Mouse (Mus musculus) neural tube, embryonic 11.5 days (tissue): ENCODE results near the gene Glyatl3. TPM values are rescaled to one million over a fixed set of nuclear protein-coding genes. Genes with fewer than 3 reads are reported as not detected.
A peak's percentile ranks its signal among the peaks of the same experiment; 100 is the strongest.

ENCODE experiments used
- ATAC-seq: fragments of 200-750 bp; cut with Nextera tagmentation; 2 replicates; pipeline ENCODE4 v1.8.0; 2017; ENCODE audit warnings: moderate number of reproducible peaks, mild to moderate bottlenecking, moderate TSS enrichment, moderate library complexity; ENCODE audit not compliant: insufficient read depth, low FRiP score, low TSS enrichment
- DNase-seq: peaks from one replicate; pipeline ENCODE4 v3.0.0-alpha.2; 2015; ENCODE audit warnings: low spot score
- H3K27ac ChIP-seq: fragments of 300-500 bp; sonication (generic); 2 replicates; pipeline ENCODE4 v1.5.1; 2014; ENCODE audit warnings: low read depth, mild to moderate bottlenecking, low read length
- H3K27me3 ChIP-seq: fragments of 300-500 bp; sonication (generic); 2 replicates; pipeline ENCODE4 v1.6.1; 2014; ENCODE audit warnings: mild to moderate bottlenecking, low read length, mixed read lengths; ENCODE audit not compliant: control insufficient read depth, insufficient read depth
- H3K36me3 ChIP-seq: fragments of 300-500 bp; sonication (generic); 2 replicates; pipeline ENCODE4 v1.6.1; 2014; ENCODE audit warnings: mild to moderate bottlenecking, low read length, moderate library complexity, mixed read lengths; ENCODE audit not compliant: control insufficient read depth, insufficient read depth
- H3K4me1 ChIP-seq: fragments of 300-500 bp; sonication (generic); 2 replicates; pipeline ENCODE4 v1.6.1; 2014; ENCODE audit warnings: low read length, mixed read lengths; ENCODE audit not compliant: control insufficient read depth, insufficient read depth
- H3K4me2 ChIP-seq: fragments of 300-500 bp; sonication (generic); 2 replicates; pipeline ENCODE4 v1.6.1; 2014; ENCODE audit warnings: low read depth, mild to moderate bottlenecking, moderate library complexity
- H3K4me3 ChIP-seq: fragments of 300-500 bp; sonication (generic); 2 replicates; pipeline ENCODE4 v1.5.1; 2014; ENCODE audit warnings: low read depth, low read length
- H3K9ac ChIP-seq: fragments of 300-500 bp; sonication (generic); 2 replicates; pipeline ENCODE4 v1.6.1; 2014; ENCODE audit warnings: mild to moderate bottlenecking, low read length
- H3K9me3 ChIP-seq: fragments of 300-500 bp; sonication (generic); 2 replicates; pipeline ENCODE4 v1.6.1; 2016; ENCODE audit warnings: low read length; ENCODE audit not compliant: control insufficient read depth
- WGBS: fragments of 180-500 bp; shearing (Covaris S2); extraction: QIAGEN DNeasy Blood & Tissue Kit; methylation state at CpG from one replicate; pipeline ENCODE4 v1.1.7; 2014; 5-methylcytosine and 5-hydroxymethylcytosine counted together
- polyA plus RNA-seq: library from polyadenylated mRNA; unstranded; fragments of >200 nt; fragmentation: Nextera tagmentation; extraction: Ambion mirVana; gene quantifications from 2 replicates; pipeline ENCODE4 v1.2.1, GENCODE M21; 2014

Gene Glyatl3
- polyA plus RNA-seq, result not detected in 2 replicates

GRCm38 (mm10) chr17:40914250-40914649 is at the start of gene Glyatl3:
Gene Glyatl3 (minus strand): TSS chr17:40914350.
- Histone ChIP-seq H3K4me2 (no peak within 1 kb of the TSS), H3K27ac (no peak within 1 kb of the TSS), H3K4me3 (no peak within 1 kb of the TSS), H3K4me1 (no peaks in the 10 kb centered on the region), H3K36me3 (no peaks in the 10 kb centered on the region), H3K27me3 (no peaks in the 10 kb centered on the region), H3K9me3 (no peaks in the 10 kb centered on the region), H3K9ac (no peak within 1 kb of the TSS)
- DNase-seq, result no peak
- WGBS, result 96% methylated on average over 2 of the region's 2 CpGs
- ATAC-seq, result no peak

- Histone ChIP-seq H3K4me2 (no peak overlapping the region), H3K9ac (no peak overlapping the region), H3K9me3 (no peaks in the 10 kb centered on the region), H3K27me3 (no peaks in the 10 kb centered on the region), H3K4me1 (no peaks in the 10 kb centered on the region), H3K27ac (no peak overlapping the region), H3K36me3 (no peaks in the 10 kb centered on the region), H3K4me3 (no peak overlapping the region)
- no peak for ATAC-seq
- 92% methylated on average over 3 of the region's 3 CpGs for WGBS
- DNase-seq, result no peak
Measured at GRCm38 (mm10) chr17:40948518-40948917, 34.4 kb upstream of the Glyatl3 start.

- Histone ChIP-seq H3K4me2 (peak within 1 kb of the TSS; percentile 61), H3K27me3 (no peaks in the 10 kb centered on the region), H3K27ac (peak within 1 kb of the TSS; percentile 63), H3K9me3 (no peaks in the 10 kb centered on the region), H3K4me1 (no peaks in the 10 kb centered on the region), H3K9ac (peak within 1 kb of the TSS; percentile 58), H3K4me3 (peak within 1 kb of the TSS; percentile 59), H3K36me3 (peaks cover 2% of the 10 kb centered on the region; the same call in 1 of the 2 replicates)
- under 1% methylated on average over 50 of the region's 50 CpGs for WGBS
- DNase-seq (peak; percentile 96), ATAC-seq (peak; percentile 100)
Measured at GRCm38 (mm10) chr17:40934420-40935231, 20.5 kb upstream of the Glyatl3 start, which contains the start of the genes Mut and Cenpq. Gene Mut (plus strand): TSS chr17:40934685. Gene Cenpq (minus strand): TSS chr17:40935047.

- H3K4me3 ChIP-seq, result peak overlapping the region; percentile 59
- WGBS, result 2% methylated on average over 14 of the region's 14 CpGs
- H3K4me1 ChIP-seq, result no peaks in the 10 kb centered on the region
- ATAC-seq (peak; percentile 21; the same call in 1 of the 2 replicates), DNase-seq (no peak)
- H3K27me3 ChIP-seq, result no peaks in the 10 kb centered on the region
- H3K27ac ChIP-seq, result no peak overlapping the region
- peaks cover 2% of the 10 kb centered on the region; the same call in 1 of the 2 replicates for H3K36me3 ChIP-seq
- peak overlapping the region; percentile 61 for H3K4me2 ChIP-seq
- no peaks in the 10 kb centered on the region for H3K9me3 ChIP-seq
- H3K9ac ChIP-seq, result peak overlapping the region; percentile 58
Measured at GRCm38 (mm10) chr17:40933985-40934384, 19.8 kb upstream of the Glyatl3 start.

- Histone ChIP-seq H3K4me2 (no peak overlapping the region), H3K4me1 (no peaks in the 10 kb centered on the region), H3K9me3 (no peaks in the 10 kb centered on the region), H3K27me3 (no peaks in the 10 kb centered on the region), H3K9ac (no peak overlapping the region), H3K4me3 (no peak overlapping the region), H3K36me3 (no peaks in the 10 kb centered on the region), H3K27ac (no peak overlapping the region)
- ATAC-seq (no peak), DNase-seq (no peak)
- 92% methylated on average over 1 of the region's 2 CpGs for WGBS
Measured at GRCm38 (mm10) chr17:40915499-40915898, 1.3 kb upstream of the Glyatl3 start.

- no peaks in the 10 kb centered on the region for H3K36me3 ChIP-seq
- no peak overlapping the region for H3K27ac ChIP-seq
- 8% methylated on average over 14 of the region's 14 CpGs for WGBS
- no peak overlapping the region for H3K4me3 ChIP-seq
- ATAC-seq (no peak), DNase-seq (peak; percentile 11)
- H3K27me3 ChIP-seq, result no peaks in the 10 kb centered on the region
- H3K4me1 ChIP-seq, result peaks cover 3% of the 10 kb centered on the region; the same call in 1 of the 2 replicates
- H3K4me2 ChIP-seq, result peak overlapping the region; percentile 31
- no peaks in the 10 kb centered on the region for H3K9me3 ChIP-seq
- H3K9ac ChIP-seq, result no peak overlapping the region
Measured at GRCm38 (mm10) chr17:40904721-40905154, 9.4 kb downstream of the Glyatl3 start.

- H3K9me3 ChIP-seq, result no peaks in the 10 kb centered on the region
- no peak overlapping the region for H3K4me2 ChIP-seq
- no peak overlapping the region for H3K27ac ChIP-seq
- no peaks in the 10 kb centered on the region for H3K27me3 ChIP-seq
- WGBS, result 7% methylated on average over 11 of the region's 11 CpGs
- no peak overlapping the region for H3K9ac ChIP-seq
- peaks cover 3% of the 10 kb centered on the region; the same call in 1 of the 2 replicates for H3K4me1 ChIP-seq
- no peak for DNase-seq
- no peak overlapping the region for H3K4me3 ChIP-seq
- no peak for ATAC-seq
- H3K36me3 ChIP-seq, result no peaks in the 10 kb centered on the region
Measured at GRCm38 (mm10) chr17:40904056-40904597, 10.0 kb downstream of the Glyatl3 start.

- peaks cover 3% of the 10 kb centered on the region; the same call in 1 of the 2 replicates for H3K4me1 ChIP-seq
- WGBS, result 78% methylated on average over 4 of the region's 4 CpGs
- H3K27me3 ChIP-seq, result no peaks in the 10 kb centered on the region
- ATAC-seq (no peak), DNase-seq (no peak)
- H3K36me3 ChIP-seq, result no peaks in the 10 kb centered on the region
- H3K4me3 ChIP-seq, result no peak overlapping the region
- H3K27ac ChIP-seq, result no peak overlapping the region
- H3K9me3 ChIP-seq, result no peaks in the 10 kb centered on the region
- H3K4me2 ChIP-seq, result no peak overlapping the region
- no peak overlapping the region for H3K9ac ChIP-seq
Measured at GRCm38 (mm10) chr17:40903345-40903744, 10.8 kb downstream of the Glyatl3 start.
